Mouse (Mus musculus): Measurements from ENCODE around the gene Stat2. TPM values are rescaled to one million over a fixed set of nuclear protein-coding genes. Genes with fewer than 3 reads are reported as not detected.
"Not testable (repeated sequence)": the region's sequence is repeated elsewhere in the genome, so short reads cannot be mapped to it uniquely, and the experiment has no call there.

Gene Stat2
- total and polyA plus RNA-seq, 2 experiments from 2014 or later, result 6.0 to 8.2 TPM

DNA sequence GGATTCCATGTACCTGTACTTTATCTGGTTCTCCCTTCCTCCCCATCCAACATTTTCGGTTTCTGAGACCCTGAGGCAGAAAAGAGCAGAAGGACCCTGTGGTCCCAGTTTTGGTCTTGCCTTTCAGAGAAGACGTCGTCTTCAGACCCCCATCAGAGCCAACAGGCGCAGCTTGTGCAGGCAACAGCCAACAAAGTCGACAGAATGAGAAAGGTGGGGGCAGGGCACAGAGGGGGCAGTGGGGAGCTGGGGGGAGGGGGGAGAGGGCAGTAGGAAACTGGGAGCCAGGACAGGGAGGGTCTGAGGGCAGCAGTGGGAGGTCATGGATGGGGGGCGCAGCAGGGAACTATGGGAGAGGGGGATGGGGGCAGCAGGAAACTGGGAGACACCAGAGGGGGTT lies 7.8 kb downstream of the Stat2 start:
- Histone ChIP-seq H3K36me3 (replicated peaks; ENCODE audit: control insufficient read depth, insufficient read depth, low read length) (peaks cover 63% of the 10 kb centered on the region), H3K27ac (ENCODE audit: low read depth) (no peak overlapping the region), H3K4me3 (ENCODE audit: low read depth, low read length) (no peak overlapping the region), H3K9ac (replicated peaks; ENCODE audit: low read depth, low read length) (no peak overlapping the region), H3K4me1 (ENCODE audit: control insufficient read depth, insufficient read depth) (0 out of 2 replicates have a peak, but pooled peaks cover 3% of the 10 kb centered on the region), H3K27me3 (ENCODE audit: control insufficient read depth, insufficient read depth, low read length) (no peaks in the 10 kb centered on the region), H3K9me3 (replicated peaks; ENCODE audit: control insufficient read depth, low read length) (no peaks in the 10 kb centered on the region), H3K4me2 (ENCODE audit: low read depth, low read length) (no peak overlapping the region)
- no peak for DNase-seq (ENCODE audit: low spot score)
- 67% methylated on average over 6 of the region's 6 CpGs for WGBS
- TF ChIP-seq EP300 (IDR thresholded peaks at IDR 0.05; ENCODE audit: low read depth) (no peak), CTCF (IDR thresholded peaks at IDR 0.05; ENCODE audit: low read depth) (no peak)
- ATAC-seq (ENCODE audit: insufficient read depth, low read depth), result no peak

GRCm38 (mm10) chr10:128280943-128281342 lies 10.6 kb downstream of the Stat2 start:
- DNase-seq (ENCODE audit: low spot score) (no peak), ATAC-seq (ENCODE audit: insufficient read depth, low read depth) (no peak)
- Histone ChIP-seq H3K4me1 (ENCODE audit: control insufficient read depth, insufficient read depth) (no peaks in the 10 kb centered on the region), H3K9me3 (replicated peaks; ENCODE audit: control insufficient read depth, low read length) (no peaks in the 10 kb centered on the region), H3K27me3 (ENCODE audit: control insufficient read depth, insufficient read depth, low read length) (no peaks in the 10 kb centered on the region), H3K36me3 (replicated peaks; ENCODE audit: control insufficient read depth, insufficient read depth, low read length) (peaks cover 87% of the 10 kb centered on the region), H3K4me3 (ENCODE audit: low read depth, low read length) (no peak overlapping the region), H3K4me2 (ENCODE audit: low read depth, low read length) (no peak overlapping the region), H3K9ac (replicated peaks; ENCODE audit: low read depth, low read length) (no peak overlapping the region), H3K27ac (ENCODE audit: low read depth) (no peak overlapping the region)
- WGBS, result 78% methylated on average over 6 of the region's 6 CpGs
- no peak for TF ChIP-seq EP300 (IDR thresholded peaks at IDR 0.05; ENCODE audit: low read depth)
- no peak for TF ChIP-seq CTCF (IDR thresholded peaks at IDR 0.05; ENCODE audit: low read depth)

DNA sequence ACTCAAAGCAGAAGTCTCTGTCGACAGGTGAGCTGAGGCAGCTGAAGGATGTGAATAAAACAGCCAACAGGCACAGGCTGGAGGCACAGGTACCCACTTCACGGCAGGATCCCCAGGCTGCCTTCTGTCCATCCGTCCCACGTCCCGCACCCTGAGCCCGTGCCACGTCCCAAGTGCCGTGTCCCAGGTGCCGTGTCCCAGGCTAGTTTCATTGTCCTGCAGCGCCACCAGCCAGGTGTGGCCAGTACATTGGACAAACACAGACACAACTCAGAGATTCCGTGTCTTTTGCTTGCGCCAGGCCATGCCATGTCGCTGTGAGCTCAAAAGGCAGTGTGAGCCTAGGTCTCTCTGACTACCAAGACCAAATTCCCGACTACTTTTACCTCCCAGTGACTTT lies 11.3 kb downstream of the Stat2 start:
- 90% methylated on average over 14 of the region's 14 CpGs for WGBS
- no peak overlapping the region for H3K27ac ChIP-seq (ENCODE audit: low read depth)
- H3K9me3 ChIP-seq (replicated peaks; ENCODE audit: control insufficient read depth, low read length), result no peaks in the 10 kb centered on the region
- no peak overlapping the region for H3K9ac ChIP-seq (replicated peaks; ENCODE audit: low read depth, low read length)
- no peaks in the 10 kb centered on the region for H3K27me3 ChIP-seq (ENCODE audit: control insufficient read depth, insufficient read depth, low read length)
- H3K4me3 ChIP-seq (ENCODE audit: low read depth, low read length), result no peak overlapping the region
- ATAC-seq (ENCODE audit: insufficient read depth, low read depth) (no peak), DNase-seq (ENCODE audit: low spot score) (no peak)
- H3K4me2 ChIP-seq (ENCODE audit: low read depth, low read length), result no peak overlapping the region
- no peaks in the 10 kb centered on the region for H3K4me1 ChIP-seq (ENCODE audit: control insufficient read depth, insufficient read depth)
- H3K36me3 ChIP-seq (replicated peaks; ENCODE audit: control insufficient read depth, insufficient read depth, low read length), result peaks cover 90% of the 10 kb centered on the region
- no peak for TF ChIP-seq CTCF (IDR thresholded peaks at IDR 0.05; ENCODE audit: low read depth)
- no peak for TF ChIP-seq EP300 (IDR thresholded peaks at IDR 0.05; ENCODE audit: low read depth)

DNA sequence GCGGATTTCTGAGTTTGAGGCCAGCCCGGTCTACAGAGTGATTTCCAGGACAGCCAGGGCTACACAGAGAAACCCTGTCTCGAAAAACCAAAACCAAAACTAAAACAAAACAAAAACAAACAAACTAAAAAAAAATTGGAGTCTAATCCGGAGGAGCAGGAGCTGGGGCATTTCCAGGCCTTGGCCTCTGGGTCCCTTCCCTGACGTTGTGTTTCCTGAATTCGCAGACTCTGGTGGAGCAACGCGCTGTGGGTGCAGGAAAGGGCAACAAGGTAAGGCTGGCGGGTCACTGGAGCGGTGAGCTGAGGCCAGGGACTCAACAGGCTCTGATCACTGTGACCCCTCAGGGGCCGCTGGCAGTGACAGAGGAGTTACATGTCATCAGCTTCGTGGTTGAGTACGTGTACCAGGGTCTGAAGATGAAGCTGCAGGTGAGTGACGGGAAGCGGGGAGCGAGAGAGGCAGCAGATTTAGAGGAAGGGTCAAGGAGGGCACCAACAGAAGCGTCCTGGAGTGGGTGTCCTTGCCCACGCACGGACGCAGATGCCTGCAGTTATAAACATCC lies 12.6 kb downstream of the Stat2 start:
- no peak overlapping the region for H3K27ac ChIP-seq (ENCODE audit: low read depth)
- DNase-seq (ENCODE audit: low spot score) (no peak), ATAC-seq (ENCODE audit: insufficient read depth, low read depth) (no peak)
- WGBS, result 87% methylated on average over 20 of the region's 20 CpGs
- H3K4me1 ChIP-seq (ENCODE audit: control insufficient read depth, insufficient read depth), result no peaks in the 10 kb centered on the region
- H3K27me3 ChIP-seq (ENCODE audit: control insufficient read depth, insufficient read depth, low read length), result no peaks in the 10 kb centered on the region
- H3K9ac ChIP-seq (replicated peaks; ENCODE audit: low read depth, low read length), result no peak overlapping the region
- H3K9me3 ChIP-seq (replicated peaks; ENCODE audit: control insufficient read depth, low read length), result no peaks in the 10 kb centered on the region
- H3K4me2 ChIP-seq (ENCODE audit: low read depth, low read length), result no peak overlapping the region
- TF ChIP-seq CTCF (IDR thresholded peaks at IDR 0.05; ENCODE audit: low read depth), result no peak
- TF ChIP-seq EP300 (IDR thresholded peaks at IDR 0.05; ENCODE audit: low read depth), result no peak
- H3K36me3 ChIP-seq (replicated peaks; ENCODE audit: control insufficient read depth, insufficient read depth, low read length), result peaks cover 89% of the 10 kb centered on the region
- no peak overlapping the region for H3K4me3 ChIP-seq (ENCODE audit: low read depth, low read length)

DNA sequence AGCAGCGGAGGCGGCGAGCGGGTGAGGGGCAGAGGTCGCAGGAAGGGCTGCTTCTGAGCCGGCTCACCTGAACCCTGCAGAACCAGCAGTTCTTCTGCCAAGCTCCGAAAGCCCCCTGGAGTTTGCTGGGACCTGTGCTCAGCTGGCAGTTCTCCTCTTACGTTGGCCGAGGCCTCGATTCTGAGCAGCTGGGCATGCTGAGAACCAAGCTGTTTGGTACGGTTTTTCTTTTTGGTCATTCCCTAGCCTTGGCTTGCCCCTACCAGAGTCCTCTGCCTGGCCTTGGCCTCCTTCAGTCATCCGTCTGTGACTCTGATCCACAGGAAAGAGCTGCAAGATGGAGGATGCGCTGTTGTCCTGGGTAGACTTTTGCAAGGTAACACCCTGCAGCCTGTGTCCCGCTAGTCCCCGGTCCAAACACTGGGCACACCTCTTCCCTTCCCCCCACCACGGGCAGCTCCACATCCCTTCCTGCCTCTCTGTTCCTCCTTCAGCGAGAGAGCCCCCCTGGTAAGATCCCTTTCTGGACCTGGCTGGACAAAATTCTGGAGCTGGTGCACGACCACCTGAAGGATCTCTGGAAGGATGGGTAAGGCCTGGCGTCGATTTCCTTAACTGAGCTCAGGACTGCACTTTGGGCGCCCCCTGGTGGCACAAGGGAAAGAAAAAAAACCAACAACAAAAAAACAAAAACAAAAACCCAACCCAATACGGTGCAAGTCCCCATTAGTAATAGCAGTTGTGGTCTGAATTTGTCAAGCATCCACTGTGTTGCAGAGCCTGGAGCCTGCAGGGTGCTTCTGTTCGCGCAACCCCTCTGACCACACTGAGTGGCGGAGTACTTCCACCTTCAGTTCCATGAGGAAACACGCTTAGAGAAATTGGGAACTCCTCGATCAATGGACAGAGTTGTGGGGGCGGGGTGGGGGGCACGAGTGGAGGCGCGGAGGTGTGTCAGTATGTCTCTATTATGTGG lies 13.5 kb downstream of the Stat2 start:
- H3K4me2 ChIP-seq (ENCODE audit: low read depth, low read length), result no peak overlapping the region
- H3K27me3 ChIP-seq (ENCODE audit: control insufficient read depth, insufficient read depth, low read length), result no peaks in the 10 kb centered on the region
- ATAC-seq (ENCODE audit: insufficient read depth, low read depth), result no peak
- no peak overlapping the region for H3K4me3 ChIP-seq (ENCODE audit: low read depth, low read length)
- no peak for TF ChIP-seq EP300 (IDR thresholded peaks at IDR 0.05; ENCODE audit: low read depth)
- TF ChIP-seq CTCF (IDR thresholded peaks at IDR 0.05; ENCODE audit: low read depth), result peak; percentile 66
- DNase-seq (ENCODE audit: low spot score), result peak; percentile 21
- WGBS, result 64% methylated on average over 31 of the region's 31 CpGs
- H3K36me3 ChIP-seq (replicated peaks; ENCODE audit: control insufficient read depth, insufficient read depth, low read length), result peaks cover 90% of the 10 kb centered on the region
- H3K9ac ChIP-seq (replicated peaks; ENCODE audit: low read depth, low read length), result no peak overlapping the region
- H3K9me3 ChIP-seq (replicated peaks; ENCODE audit: control insufficient read depth, low read length), result no peaks in the 10 kb centered on the region
- H3K4me1 ChIP-seq (ENCODE audit: control insufficient read depth, insufficient read depth), result no peaks in the 10 kb centered on the region
- H3K27ac ChIP-seq (ENCODE audit: low read depth), result no peak overlapping the region

DNA sequence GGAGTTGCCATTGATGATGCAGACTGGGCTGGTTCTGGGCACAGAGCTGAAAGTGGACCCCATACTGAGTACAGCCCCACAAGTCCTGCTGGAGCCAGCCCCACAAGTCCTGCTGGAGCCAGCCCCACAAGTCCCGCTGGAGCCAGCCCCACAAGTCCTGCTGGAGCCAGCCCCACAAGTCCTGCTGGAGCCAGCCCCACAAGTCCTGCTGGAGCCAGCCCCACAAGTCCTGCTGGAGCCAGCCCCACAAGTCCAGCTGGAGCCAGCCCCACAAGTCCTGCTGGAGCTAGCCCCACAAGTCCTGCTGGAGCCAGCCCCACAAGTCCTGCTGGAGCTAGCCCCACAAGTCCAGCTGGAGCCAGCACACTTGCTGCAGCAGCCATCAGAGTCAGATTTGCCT lies 20.2 kb downstream of the Stat2 start:
- H3K27ac ChIP-seq (ENCODE audit: low read depth); H3K27me3 ChIP-seq (ENCODE audit: control insufficient read depth, insufficient read depth, low read length); ATAC-seq (ENCODE audit: insufficient read depth, low read depth); H3K4me1 ChIP-seq (ENCODE audit: control insufficient read depth, insufficient read depth); H3K9me3 ChIP-seq (replicated peaks; ENCODE audit: control insufficient read depth, low read length); DNase-seq (ENCODE audit: low spot score); H3K4me3 ChIP-seq (ENCODE audit: low read depth, low read length); H3K9ac ChIP-seq (replicated peaks; ENCODE audit: low read depth, low read length); H3K4me2 ChIP-seq (ENCODE audit: low read depth, low read length): not testable (repeated sequence)
- H3K36me3 ChIP-seq (replicated peaks; ENCODE audit: control insufficient read depth, insufficient read depth, low read length), result peaks cover 64% of the 10 kb centered on the region
- WGBS, result 86% methylated on average over 1 of the region's 1 CpGs

Measured in heart, postnatal 0 days (tissue).